Mouse (Mus musculus) embryonic fibroblast, embryonic 13.5 days (primary cell): ENCODE data around the gene Nat8f4.

Experiments
- CTCF ChIP-seq: IDR thresholded peaks from 2 replicates; pipeline ENCODE4 v1.5.1; 2011; ENCODE audit warnings: mild to moderate bottlenecking, control low read depth, low read length, moderate library complexity, borderline replicate concordance; ENCODE audit not compliant: insufficient read depth
- POLR2A ChIP-seq: IDR thresholded peaks from 2 replicates; pipeline ENCODE4 v1.6.1; 2011; ENCODE audit warnings: low read depth, mild to moderate bottlenecking, control low read depth, low read length, moderate library complexity

GRCm38 (mm10) chr6:85934047-85934446, 29.4 kb upstream of the Nat8f4 start:
- TF ChIP-seq CTCF: no peak
- no peak for TF ChIP-seq POLR2A
